Mouse (Mus musculus): ENCODE measurements at regions not wholly inside any gene's neighbourhood (a gene's known extent, or its start where the extent isn't known, plus 50 kb on each side); places are given as distances from the start of the nearest gene placed in this dataset.

DNA sequence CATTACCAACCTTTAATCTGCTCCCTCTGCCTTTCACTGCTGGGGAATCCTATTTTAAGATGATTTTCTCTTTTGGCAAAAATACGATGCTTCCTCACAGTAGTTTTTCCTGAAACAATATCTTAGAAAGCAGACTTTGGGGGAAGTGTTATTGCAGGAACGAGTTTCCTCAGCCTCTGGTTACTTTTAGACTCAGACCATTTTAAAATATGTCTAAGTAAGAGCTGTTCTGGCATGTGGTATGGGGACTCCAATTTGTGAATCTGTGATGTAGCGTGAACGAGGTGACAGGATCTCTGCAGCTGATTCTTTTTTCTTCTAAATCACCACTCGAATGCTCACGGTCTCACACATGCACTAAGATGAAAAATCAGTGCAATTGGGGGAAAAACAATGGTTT lies 166.5 kb downstream of the D3Ertd751e start:
- TF ChIP-seq CTCF (IDR thresholded peaks at IDR 0.05; ENCODE audit: insufficient read depth, low read depth, low read length) (no peak), POLR2A (IDR thresholded peaks at IDR 0.05; ENCODE audit: insufficient read depth, low read depth, low read length) (no peak)

All from olfactory bulb, adult 2 months (tissue).